Comparison of ENCODE assay signal across 18 mouse cellular contexts in genomic region chr11:56751918-56752317, GRCm38 (mm10).
DNase-seq lines count a peak whose midpoint lies in the region; ATAC-seq lines count a peak whose summit lies in the region.
"Had no signal": no experiment of that assay in that cellular context is flagged by ENCODE, and none has a peak within 500 bp of the region (broad histone marks: within the 10 kb centered on the region; RNA-seq: fewer than 3 reads in every experiment).

No protein-coding gene starts in this region.

- no peak overlapping the region for H3K9ac ChIP-seq in heart, embryonic 11.5 days (ENCODE audit: low read depth, low read length)
- H3K9ac ChIP-seq in heart, embryonic 13.5 days, result no peak overlapping the region
- H3K9ac ChIP-seq in heart, embryonic 16.5 days (ENCODE audit: low read length), result no peak overlapping the region
- H3K9ac ChIP-seq in neural tube, embryonic 15.5 days (replicated peaks), result no peak overlapping the region
- H3K9ac ChIP-seq: embryonic facial prominence, embryonic 15.5 days; limb, embryonic 13.5 days; neural tube, embryonic 13.5 days had no signal

- H3K4me3 ChIP-seq in heart, embryonic 11.5 days (ENCODE audit: low read depth, low read length), result no peak overlapping the region
- H3K4me3 ChIP-seq in heart, embryonic 13.5 days, result no peak overlapping the region
- H3K4me3 ChIP-seq in heart, embryonic 16.5 days (ENCODE audit: low read length), result no peak overlapping the region
- H3K4me3 ChIP-seq in neural tube, embryonic 15.5 days (replicated peaks), result no peak overlapping the region
- H3K4me3 ChIP-seq: embryonic facial prominence, embryonic 15.5 days; left cerebral cortex, adult 2 months; limb, embryonic 13.5 days; megakaryocyte, embryonic 14.5 days; neural tube, embryonic 13.5 days had no signal

- no peak overlapping the region for H3K4me2 ChIP-seq in heart, embryonic 11.5 days
- no peak overlapping the region for H3K4me2 ChIP-seq in heart, embryonic 13.5 days
- H3K4me2 ChIP-seq in heart, embryonic 16.5 days (ENCODE audit: low read depth, low read length), result no peak overlapping the region
- no peak overlapping the region for H3K4me2 ChIP-seq in neural tube, embryonic 15.5 days
- H3K4me2 ChIP-seq: embryonic facial prominence, embryonic 15.5 days; limb, embryonic 13.5 days; neural tube, embryonic 13.5 days had no signal

- H3K9me3 ChIP-seq in heart, embryonic 11.5 days (replicated peaks; ENCODE audit: control insufficient read depth, low read length), result no peaks in the 10 kb centered on the region
- no peaks in the 10 kb centered on the region for H3K9me3 ChIP-seq in heart, embryonic 13.5 days
- H3K9me3 ChIP-seq in heart, embryonic 16.5 days (replicated peaks; ENCODE audit: control insufficient read depth, low read length), result no peaks in the 10 kb centered on the region
- H3K9me3 ChIP-seq in neural tube, embryonic 15.5 days (replicated peaks), result no peaks in the 10 kb centered on the region
- H3K9me3 ChIP-seq: embryonic facial prominence, embryonic 15.5 days; limb, embryonic 13.5 days; neural tube, embryonic 13.5 days had no signal

- no peak overlapping the region for H3K27ac ChIP-seq in heart, embryonic 11.5 days (ENCODE audit: low read depth, low read length)
- peak overlapping the region; percentile 53 for H3K27ac ChIP-seq in heart, embryonic 13.5 days (replicated peaks)
- H3K27ac ChIP-seq in heart, embryonic 16.5 days (ENCODE audit: low read length), result peak overlapping the region; percentile 22; the same call in 1 of the 2 replicates
- H3K27ac ChIP-seq in neural tube, embryonic 15.5 days (replicated peaks), result no peak overlapping the region
- H3K27ac ChIP-seq: embryonic facial prominence, embryonic 15.5 days; left cerebral cortex, adult 2 months; limb, embryonic 13.5 days; neural tube, embryonic 13.5 days had no signal

- WGBS in heart, embryonic 11.5 days (ENCODE audit: insufficient replicate concordance), result 51% methylated on average over 5 of the region's 5 CpGs
- 38% methylated on average over 5 of the region's 5 CpGs for WGBS in heart, embryonic 13.5 days
- WGBS in heart, embryonic 16.5 days, result 28% methylated on average over 5 of the region's 5 CpGs
- 66% methylated on average over 5 of the region's 5 CpGs for WGBS in neural tube, embryonic 15.5 days

- H3K27me3 ChIP-seq in heart, embryonic 11.5 days (ENCODE audit: control insufficient read depth, insufficient read depth, low read length), result no peaks in the 10 kb centered on the region
- no peaks in the 10 kb centered on the region for H3K27me3 ChIP-seq in heart, embryonic 13.5 days (replicated peaks)
- no peaks in the 10 kb centered on the region for H3K27me3 ChIP-seq in heart, embryonic 16.5 days (ENCODE audit: control insufficient read depth, insufficient read depth, low read length)
- H3K27me3 ChIP-seq in neural tube, embryonic 15.5 days (replicated peaks), result no peaks in the 10 kb centered on the region
- H3K27me3 ChIP-seq: embryonic facial prominence, embryonic 15.5 days; limb, embryonic 13.5 days; megakaryocyte, embryonic 14.5 days; neural tube, embryonic 13.5 days had no signal

- peak; percentile 23 to 47 for DNase-seq in heart, adult 18-20 months
- DNase-seq in lung, postnatal 36 days, result peak; percentile 29
- DNase-seq: cerebellum, adult 11 months; kidney, adult 8-10 months; right cerebral cortex, adult 18-20 months; spleen, adult 18-20 months; thymus, postnatal 25 days had no signal

- no peaks in the 10 kb centered on the region for H3K4me1 ChIP-seq in heart, embryonic 11.5 days (ENCODE audit: control insufficient read depth, insufficient read depth, low read length)
- peaks cover 22% of the 10 kb centered on the region for H3K4me1 ChIP-seq in heart, embryonic 13.5 days
- peaks cover 10% of the 10 kb centered on the region; the same call in 1 of the 2 replicates for H3K4me1 ChIP-seq in heart, embryonic 16.5 days (ENCODE audit: control insufficient read depth, insufficient read depth, low read length)
- peaks cover 13% of the 10 kb centered on the region for H3K4me1 ChIP-seq in neural tube, embryonic 15.5 days
- H3K4me1 ChIP-seq: limb, embryonic 13.5 days; megakaryocyte, embryonic 14.5 days had no signal

- ATAC-seq in heart, embryonic 11.5 days (replicated peaks; ENCODE audit: insufficient number of reproducible peaks, low FRiP score, low TSS enrichment), result no peak
- no peak for ATAC-seq in heart, embryonic 13.5 days (ENCODE audit: extremely low read depth, insufficient number of reproducible peaks, low FRiP score, low TSS enrichment)
- peak; percentile 60; the same call in 1 of the 2 replicates for ATAC-seq in heart, embryonic 16.5 days (replicated peaks; ENCODE audit: extremely low read depth, insufficient read depth, low FRiP score)
- ATAC-seq in neural tube, embryonic 15.5 days (ENCODE audit: low FRiP score), result no peak
- no peak for ATAC-seq in granulocyte monocyte progenitor cell, adult 5-6 weeks (replicated peaks; ENCODE audit: poor library complexity, severe bottlenecking)
- ATAC-seq: CD4-positive, CD25-positive, alpha-beta regulatory T cell, adult 4 months had no signal

- H3K36me3 ChIP-seq in heart, embryonic 11.5 days (ENCODE audit: control insufficient read depth, insufficient read depth, low read length), result no peaks in the 10 kb centered on the region
- no peaks in the 10 kb centered on the region for H3K36me3 ChIP-seq in heart, embryonic 13.5 days
- H3K36me3 ChIP-seq in heart, embryonic 16.5 days (ENCODE audit: control insufficient read depth, insufficient read depth), result no peaks in the 10 kb centered on the region
- no peaks in the 10 kb centered on the region for H3K36me3 ChIP-seq in neural tube, embryonic 15.5 days
- H3K36me3 ChIP-seq: embryonic facial prominence, embryonic 15.5 days; limb, embryonic 13.5 days; neural tube, embryonic 13.5 days had no signal

Comparison
In these comparisons a context has a peak if more than half of its experiments do, and no peak if none do; other contexts are left out.
1. H3K27ac ChIP-seq: peak in heart, embryonic 13.5 days (single experiment) and heart, embryonic 16.5 days (single experiment); none in heart, embryonic 11.5 days (single experiment) and neural tube, embryonic 15.5 days (single experiment).